Mouse (Mus musculus) erythroblast, embryonic 14.5 days (primary cell): ENCODE results near the gene Trp73.

Source experiments
- GATA1 ChIP-seq: IDR thresholded peaks from 2 replicates; pipeline ENCODE4 v1.6.1; 2012; ENCODE audit warnings: low read length, inconsistent platforms, mixed read lengths
- TAL1 ChIP-seq: IDR thresholded peaks from 3 replicates; pipeline ENCODE4 v1.6.1; 2012; ENCODE audit warnings: low read length, inconsistent platforms, mixed read lengths

DNA sequence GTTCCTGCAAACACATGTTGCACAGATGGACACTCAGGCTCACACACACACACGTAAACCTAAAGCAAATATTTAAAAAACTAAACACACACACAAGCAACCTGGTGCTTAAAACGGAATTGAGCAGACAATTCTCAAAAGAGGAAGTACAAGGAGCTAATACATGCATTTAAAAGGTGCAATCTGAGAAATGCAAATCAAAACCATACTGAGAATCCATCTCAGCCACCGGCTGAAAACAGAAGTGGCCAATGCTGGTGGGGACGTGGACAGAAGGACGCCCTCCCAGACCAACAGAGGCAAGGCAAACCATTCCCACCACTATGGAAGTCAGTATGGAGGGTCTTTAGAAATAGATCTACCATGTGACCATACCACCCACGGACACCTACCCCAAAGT is 16.5 kb downstream of the Trp73 start:
- no peak for TF ChIP-seq GATA1
- TF ChIP-seq TAL1 = no peak
